Mouse (Mus musculus) MEL (cell line): ENCODE measurements around the gene Ddx43. TPM values are rescaled to one million over a fixed set of nuclear protein-coding genes. Genes with fewer than 3 reads are reported as not detected.

Source experiments
- DNase-seq: peaks from one replicate; pipeline ENCODE4 v3.0.0; 2011; ENCODE audit warnings: low read depth, low spot score
- H3K27ac ChIP-seq: 2 replicates; pipeline ENCODE4 v1.5.1; 2012; ENCODE audit warnings: low read depth, mild to moderate bottlenecking, control low read depth, low read length, moderate library complexity; ENCODE audit not compliant: control insufficient read depth
- H3K27me3 ChIP-seq, 2 experiments: fragments of 150-350 bp in 1 of 2; sonication (generic) in 1 of 2; 2 replicates each; pipeline ENCODE4 v1.6.1; 2012; ENCODE audit warnings: low read length in 2 of 2, mild to moderate bottlenecking in 2 of 2, improper control_type of control experiment in 1 of 2, moderate library complexity in 1 of 2; ENCODE audit not compliant: insufficient read depth in 2 of 2, control insufficient read depth in 1 of 2
- H3K36me3 ChIP-seq, 2 experiments: 2 replicates each; pipeline ENCODE4 v1.6.1; 2012 to 2014; ENCODE audit warnings: low read length in 2 of 2, improper control_type of control experiment in 1 of 2, inconsistent platforms in 1 of 2, mild to moderate bottlenecking in 1 of 2; ENCODE audit not compliant: insufficient read depth in 2 of 2, control insufficient read depth in 1 of 2
- H3K4me1 ChIP-seq, 2 experiments: fragments of 150-350 bp in 1 of 2; sonication (generic) in 1 of 2; 2 replicates each; pipeline ENCODE4 v1.6.1; 2012; ENCODE audit warnings: low read length in 2 of 2, improper control_type of control experiment in 1 of 2, mild to moderate bottlenecking in 1 of 2; ENCODE audit not compliant: insufficient read depth in 2 of 2, control insufficient read depth in 1 of 2
- H3K4me3 ChIP-seq, 2 experiments: fragments of 150-350 bp in 1 of 2; sonication (generic) in 1 of 2; 2 replicates each; pipeline ENCODE4 v1.5.1; 2012; ENCODE audit warnings: low read depth in 2 of 2, low read length in 2 of 2, mild to moderate bottlenecking in 2 of 2, moderate library complexity in 2 of 2, control low read depth in 1 of 2, improper control_type of control experiment in 1 of 2; ENCODE audit not compliant: control insufficient read depth in 1 of 2, insufficient read depth in 1 of 2
- H3K79me2 ChIP-seq: 2 replicates; pipeline ENCODE4 v1.6.1; 2012; ENCODE audit warnings: mild to moderate bottlenecking, low read length, moderate library complexity; ENCODE audit not compliant: control insufficient read depth, poor library complexity, insufficient read depth
- H3K9ac ChIP-seq: 2 replicates; pipeline ENCODE4 v1.6.1; 2012; ENCODE audit warnings: low read depth, mild to moderate bottlenecking, control low read depth, low read length, moderate library complexity; ENCODE audit not compliant: control insufficient read depth, poor library complexity, severe bottlenecking
- H3K9me3 ChIP-seq: fragments of 150-350 bp; sonication (generic); replicated peaks from 2 replicates; pipeline ENCODE4 v1.6.1; 2012; ENCODE audit warnings: mild to moderate bottlenecking, low read length, improper control_type of control experiment, moderate library complexity; ENCODE audit not compliant: insufficient read depth
- BHLHE40 ChIP-seq: IDR thresholded peaks from 2 replicates; pipeline ENCODE4 v1.6.1; 2012; ENCODE audit warnings: low read depth, mild to moderate bottlenecking, inconsistent platforms, low read length, improper control_type of control experiment, borderline replicate concordance
- CHD1 ChIP-seq: IDR thresholded peaks from 2 replicates; pipeline ENCODE4 v1.6.1; 2012; ENCODE audit warnings: low read depth, mild to moderate bottlenecking, inconsistent platforms, low read length, improper control_type of control experiment
- E2F4 ChIP-seq: IDR thresholded peaks from 2 replicates; pipeline ENCODE4 v1.6.1; 2011; ENCODE audit warnings: low read depth, low read length, improper control_type of control experiment, borderline replicate concordance
- ELF1 ChIP-seq: IDR thresholded peaks from 2 replicates; pipeline ENCODE4 v1.6.1; 2014; ENCODE audit warnings: low read depth, mild to moderate bottlenecking, inconsistent platforms, low read length, improper control_type of control experiment, moderate library complexity
- EP300 ChIP-seq, 2 experiments: IDR thresholded peaks; 2 replicates each; pipeline ENCODE4 v1.6.1; 2011; ENCODE audit warnings: improper control_type of control experiment in 2 of 2, low read length in 2 of 2, low read depth in 1 of 2, mild to moderate bottlenecking in 1 of 2
- ETS1 ChIP-seq: IDR thresholded peaks from 2 replicates; pipeline ENCODE4 v1.6.1; 2012; ENCODE audit warnings: low read depth, mild to moderate bottlenecking, inconsistent platforms, low read length, improper control_type of control experiment, moderate library complexity
- GATA1 ChIP-seq: IDR thresholded peaks from 2 replicates; pipeline ENCODE4 v1.6.1; 2011; ENCODE audit warnings: low read depth, low read length, improper control_type of control experiment
- HCFC1 ChIP-seq: IDR thresholded peaks from 2 replicates; pipeline ENCODE4 v1.6.1; 2012; ENCODE audit warnings: low read depth, mild to moderate bottlenecking, inconsistent platforms, low read length, improper control_type of control experiment, moderate library complexity
- JUND ChIP-seq: IDR thresholded peaks from 2 replicates; pipeline ENCODE4 v1.6.1; 2011; ENCODE audit warnings: low read depth, mild to moderate bottlenecking, improper control_type of control experiment, low read length
- MAFK ChIP-seq: IDR thresholded peaks from 2 replicates; pipeline ENCODE4 v1.6.1; 2011; ENCODE audit warnings: low read depth, mild to moderate bottlenecking, low read length, improper control_type of control experiment, borderline replicate concordance
- MAX ChIP-seq: IDR thresholded peaks from 2 replicates; pipeline ENCODE4 v1.6.1; 2011; ENCODE audit warnings: low read length, improper control_type of control experiment
- MAZ ChIP-seq: IDR thresholded peaks from 2 replicates; pipeline ENCODE4 v1.6.1; 2012; ENCODE audit warnings: low read depth, mild to moderate bottlenecking, inconsistent platforms, low read length, improper control_type of control experiment
- MEF2A ChIP-seq: IDR thresholded peaks from 2 replicates; pipeline ENCODE4 v1.6.1; 2014; ENCODE audit warnings: low read depth, mild to moderate bottlenecking, inconsistent platforms, low read length, improper control_type of control experiment; ENCODE audit not compliant: poor library complexity, insufficient replicate concordance, severe bottlenecking; ENCODE audit errors: extremely low read depth
- MXI1 ChIP-seq: IDR thresholded peaks from 2 replicates; pipeline ENCODE4 v1.6.1; 2011; ENCODE audit warnings: mild to moderate bottlenecking, low read depth, low read length, improper control_type of control experiment
- MYB ChIP-seq: IDR thresholded peaks from 2 replicates; pipeline ENCODE4 v1.6.1; 2011; ENCODE audit warnings: mild to moderate bottlenecking, low read depth, low read length, improper control_type of control experiment
- MYC ChIP-seq: IDR thresholded peaks from 2 replicates; pipeline ENCODE4 v1.6.1; 2011; ENCODE audit warnings: low read depth, mild to moderate bottlenecking, low read length, improper control_type of control experiment, moderate library complexity
- NELFE ChIP-seq: IDR thresholded peaks from 2 replicates; pipeline ENCODE4 v1.6.1; 2011; ENCODE audit warnings: low read depth, low read length, improper control_type of control experiment
- NRF1 ChIP-seq: IDR thresholded peaks from 2 replicates; pipeline ENCODE4 v1.6.1; 2014; ENCODE audit warnings: low read depth, mild to moderate bottlenecking, inconsistent platforms, low read length, improper control_type of control experiment, moderate library complexity; ENCODE audit not compliant: poor library complexity, insufficient read depth, severe bottlenecking
- POLR2A ChIP-seq, 2 experiments: IDR thresholded peaks; 2 replicates each; pipeline ENCODE4 v1.6.1; 2011 to 2012; ENCODE audit warnings: low read length in 2 of 2, mild to moderate bottlenecking in 2 of 2, control low read depth in 1 of 2, improper control_type of control experiment in 1 of 2, low read depth in 1 of 2, moderate library complexity in 1 of 2; ENCODE audit not compliant: control insufficient read depth in 1 of 2, insufficient read depth in 1 of 2, poor library complexity in 1 of 2
- POLR2AphosphoS5 ChIP-seq: IDR thresholded peaks from 2 replicates; pipeline ENCODE4 v1.6.1; 2012; ENCODE audit warnings: low read depth, borderline replicate concordance, mild to moderate bottlenecking, inconsistent platforms, low read length, moderate library complexity, mixed read lengths
- SIN3A ChIP-seq: IDR thresholded peaks from 2 replicates; pipeline ENCODE4 v1.6.1; 2012; ENCODE audit warnings: low read length, improper control_type of control experiment, inconsistent platforms
- SMC3 ChIP-seq: IDR thresholded peaks from 2 replicates; pipeline ENCODE4 v1.6.1; 2011; ENCODE audit warnings: low read depth, low read length, improper control_type of control experiment
- TCF12 ChIP-seq: IDR thresholded peaks from 2 replicates; pipeline ENCODE4 v1.6.1; 2014; ENCODE audit warnings: low read depth, mild to moderate bottlenecking, inconsistent platforms, low read length, improper control_type of control experiment, moderate library complexity
- USF1 ChIP-seq: IDR thresholded peaks from 2 replicates; pipeline ENCODE4 v1.6.1; 2014; ENCODE audit warnings: low read depth, mild to moderate bottlenecking, inconsistent platforms, low read length, improper control_type of control experiment, moderate library complexity
- USF2 ChIP-seq, 2 experiments: IDR thresholded peaks; 2 replicates each; pipeline ENCODE4 v1.6.1; 2011 to 2012; ENCODE audit warnings: improper control_type of control experiment in 2 of 2, low read length in 2 of 2, borderline replicate concordance in 1 of 2, inconsistent platforms in 1 of 2, low read depth in 1 of 2, mild to moderate bottlenecking in 1 of 2; ENCODE audit not compliant: insufficient read depth in 1 of 2
- ZC3H11A ChIP-seq: IDR thresholded peaks from 2 replicates; pipeline ENCODE4 v1.6.1; 2012; ENCODE audit warnings: low read depth, mild to moderate bottlenecking, inconsistent platforms, low read length, improper control_type of control experiment
- ZKSCAN1 ChIP-seq: IDR thresholded peaks from 2 replicates; pipeline ENCODE4 v1.6.1; 2012; ENCODE audit warnings: low read depth, mild to moderate bottlenecking, inconsistent platforms, low read length, improper control_type of control experiment, moderate library complexity
- ZMIZ1 ChIP-seq: IDR thresholded peaks from 2 replicates; pipeline ENCODE4 v1.6.1; 2012; ENCODE audit warnings: low read depth, mild to moderate bottlenecking, inconsistent platforms, low read length, improper control_type of control experiment, moderate library complexity
- ZNF384 ChIP-seq: IDR thresholded peaks from 2 replicates; pipeline ENCODE4 v1.6.1; 2012; ENCODE audit warnings: low read depth, mild to moderate bottlenecking, inconsistent platforms, low read length, improper control_type of control experiment
- polyA plus RNA-seq, 2 experiments: library from polyadenylated mRNA; stranded (reverse) in 1 of 2; unstranded in 1 of 2; fragments of >175 nt in 1 of 2; fragments of >200 nt in 1 of 2; gene quantifications; 2 replicates each; pipeline versions ENCODE4 v1.2.1 to v1.2.4; 2012; ENCODE audit warnings: low replicate concordance in 2 of 2, low read depth in 1 of 2; ENCODE audit not compliant: insufficient read length in 2 of 2, insufficient read depth in 1 of 2, missing spikeins in 1 of 2
- total RNA-seq: library from RNA; depleted of rRNA; stranded (reverse); fragments of 300-350 nt; gene quantifications from 2 replicates; pipeline ENCODE4 v1.2.3, GENCODE M21; 2012

Ddx43 gene
- total and polyA plus RNA-seq, 3 experiments, result 5.5 to 7.2 TPM; not detected in 1

GRCm38 (mm10) chr9:78463337-78463736 is 67.8 kb downstream of the Ddx43 start:
- Histone ChIP-seq H3K79me2 (no peaks in the 10 kb centered on the region), H3K4me3 (no peak overlapping the region), H3K36me3 (peaks cover 0 to 45% of the 10 kb centered on the region in 2 experiments; a peak in 2 of 4 replicates), H3K27ac (no peak overlapping the region), H3K9me3 (no peaks in the 10 kb centered on the region), H3K4me1 (no peaks in the 10 kb centered on the region), H3K9ac (no peak overlapping the region), H3K27me3 (no peaks in the 10 kb centered on the region)
- no peak for DNase-seq
- TF ChIP-seq SIN3A (no peak), EP300 (IDR thresholded peaks at IDR 0.05; ENCODE audit: low read depth in 1 of 2, low read length in 2 of 2) (no peak), E2F4 (no peak), POLR2A (IDR thresholded peaks at IDR 0.05; ENCODE audit: control insufficient read depth in 1 of 2, insufficient read depth in 1 of 2, low read depth in 1 of 2, low read length in 2 of 2, poor library complexity in 1 of 2) (no peak), ETS1 (no peak), MYC (no peak), NRF1 (no peak), MXI1 (no peak), HCFC1 (no peak), SMC3 (no peak), USF1 (no peak), MAFK (no peak), MYB (no peak), JUND (no peak), BHLHE40 (no peak), ZNF384 (no peak), ZC3H11A (no peak), MAX (no peak)

- Histone ChIP-seq H3K27ac (no peak overlapping the region), H3K36me3 (peaks cover 0 to 34% of the 10 kb centered on the region in 2 experiments; a peak in 2 of 4 replicates), H3K27me3 (no peaks in the 10 kb centered on the region), H3K4me3 (no peak overlapping the region), H3K9me3 (no peaks in the 10 kb centered on the region), H3K9ac (no peak overlapping the region), H3K4me1 (no peaks in the 10 kb centered on the region), H3K79me2 (no peaks in the 10 kb centered on the region)
- DNase-seq, result no peak
- TF ChIP-seq ZKSCAN1 (no peak), ZC3H11A (no peak), E2F4 (no peak), TCF12 (no peak), NELFE (no peak), CHD1 (no peak), MAZ (no peak), BHLHE40 (no peak), POLR2A (IDR thresholded peaks at IDR 0.05; ENCODE audit: control insufficient read depth in 1 of 2, insufficient read depth in 1 of 2, low read depth in 1 of 2, low read length in 2 of 2, poor library complexity in 1 of 2) (no peak), USF1 (no peak), ZMIZ1 (no peak), GATA1 (no peak), USF2 (IDR thresholded peaks at IDR 0.05; ENCODE audit: borderline replicate concordance in 1 of 2, insufficient read depth in 1 of 2, low read depth in 1 of 2, low read length in 2 of 2) (no peak), MEF2A (no peak), NRF1 (no peak), POLR2AphosphoS5 (no peak), ELF1 (no peak), MAFK (no peak), ZNF384 (no peak)
These were observed 70.1 kb downstream of the Ddx43 start for GRCm38 (mm10) chr9:78465725-78466124.
